Mouse (Mus musculus) yolk sac, embryonic 10.5 days (tissue): ENCODE measurements around the gene Vwc2.

Experiments
- DNase-seq: peaks from one replicate; pipeline ENCODE4 v3.0.0-alpha.2; 2017; ENCODE audit warnings: low spot score

Vwc2 gene

DNA sequence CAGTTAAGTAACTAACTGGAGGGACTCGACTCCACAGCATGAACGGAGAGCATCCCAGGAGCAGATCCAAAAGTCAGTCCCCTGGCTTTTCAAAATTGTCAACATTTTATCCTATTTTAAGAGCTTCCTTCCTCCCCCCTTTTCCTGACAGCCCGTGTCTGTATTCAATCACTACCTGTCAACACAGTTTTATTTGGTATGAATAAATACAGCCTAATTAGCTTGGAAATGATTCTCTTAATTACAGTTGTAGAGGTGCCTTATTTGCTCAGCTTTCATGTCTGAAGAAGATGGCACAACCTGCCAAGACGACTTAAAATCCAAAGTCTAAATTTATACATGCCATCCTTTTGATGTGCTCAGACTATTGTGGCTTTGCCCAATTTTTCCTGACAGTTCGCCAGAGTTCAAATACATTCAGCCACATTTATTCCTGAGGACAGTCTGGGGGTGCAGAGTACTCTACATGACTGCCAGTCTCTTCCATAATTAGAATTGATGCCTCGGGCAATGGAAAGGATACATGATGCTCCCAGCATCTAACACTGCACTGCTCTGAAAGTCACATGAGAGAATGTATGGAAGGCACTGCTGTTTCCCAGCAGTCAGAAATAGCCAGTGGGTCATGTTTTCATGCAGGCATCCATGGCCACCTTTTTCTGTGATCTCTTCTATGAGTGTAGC is 128.8 kb downstream of the Vwc2 start:
- DNase-seq = no peak

- no peak for DNase-seq
Observed at GRCm38 (mm10) chr11:11257348-11257747, 143.3 kb downstream of the Vwc2 start.

DNA sequence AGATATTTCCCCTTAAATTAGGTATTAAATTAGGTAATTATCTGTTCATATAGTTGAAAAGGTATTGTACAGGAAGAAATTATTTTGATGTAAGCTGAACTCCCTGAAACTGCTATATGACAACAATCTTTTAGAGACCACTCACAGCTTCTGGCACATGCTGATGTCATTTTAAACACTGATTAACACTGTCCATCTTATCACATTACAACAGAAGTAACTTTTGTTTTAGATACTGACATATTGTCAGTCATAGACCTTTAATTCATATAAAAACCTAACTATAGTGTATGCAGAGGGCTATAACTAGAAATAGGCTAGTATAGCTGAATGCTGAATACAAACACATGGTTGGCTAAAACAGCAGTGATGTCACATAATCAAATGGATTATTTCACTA is 166.1 kb downstream of the Vwc2 start:
- DNase-seq = no peak

DNA sequence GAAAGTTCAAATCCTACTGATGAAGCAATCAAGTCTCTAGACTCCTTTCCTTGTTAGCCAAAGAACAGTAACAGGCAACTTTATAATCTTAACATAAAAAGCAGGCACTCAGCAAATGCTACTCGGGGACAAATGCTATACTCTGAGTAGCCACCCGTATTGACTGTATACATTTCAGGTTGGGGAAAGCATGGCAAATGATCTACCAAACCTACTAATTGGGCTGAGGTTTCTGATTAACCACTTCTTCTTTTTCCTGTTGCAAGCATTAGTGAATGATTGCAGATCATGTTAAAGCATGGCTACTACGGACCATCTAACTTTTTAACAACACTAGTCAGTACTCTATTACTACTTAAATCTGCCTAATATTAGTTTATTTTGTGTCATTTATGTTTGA is 169.5 kb downstream of the Vwc2 start:
- DNase-seq = no peak
